Mouse (Mus musculus) lung, embryonic 16.5 days (tissue): Measurements from ENCODE around the gene Smyd4. TPM values are rescaled to one million over a fixed set of nuclear protein-coding genes. Genes with fewer than 3 reads are reported as not detected.

ENCODE experiments used
- ATAC-seq: fragments of 200-750 bp; cut with Nextera tagmentation; 2 replicates; pipeline ENCODE4 v1.8.0; 2017; ENCODE audit warnings: low read depth, mild to moderate bottlenecking, moderate library complexity
- H3K27ac ChIP-seq: fragments of 300-500 bp; sonication (generic); 2 replicates; pipeline ENCODE4 v1.5.1; 2014; ENCODE audit warnings: mild to moderate bottlenecking, control low read depth, low read length
- H3K27me3 ChIP-seq: fragments of 300-500 bp; sonication (generic); 2 replicates; pipeline ENCODE4 v1.6.1; 2014; ENCODE audit warnings: low read depth, low read length, mixed read lengths; ENCODE audit not compliant: control insufficient read depth, insufficient read depth
- H3K36me3 ChIP-seq: fragments of 300-500 bp; sonication (generic); 2 replicates; pipeline ENCODE4 v1.6.1; 2014; ENCODE audit warnings: low read length; ENCODE audit not compliant: control insufficient read depth, insufficient read depth
- H3K4me1 ChIP-seq: fragments of 300-500 bp; sonication (generic); replicated peaks from 2 replicates; pipeline ENCODE4 v1.6.1; 2014; ENCODE audit warnings: low read length, mixed read lengths; ENCODE audit not compliant: control insufficient read depth, insufficient read depth
- H3K4me2 ChIP-seq: fragments of 300-500 bp; sonication (generic); 2 replicates; pipeline ENCODE4 v1.6.1; 2014; ENCODE audit warnings: low read depth, low read length, control low read depth
- H3K4me3 ChIP-seq: fragments of 300-500 bp; sonication (generic); 2 replicates; pipeline ENCODE4 v1.5.1; 2014; ENCODE audit warnings: mild to moderate bottlenecking, low read length, control low read depth
- H3K9ac ChIP-seq: fragments of 300-500 bp; sonication (generic); 2 replicates; pipeline ENCODE4 v1.6.1; 2014; ENCODE audit warnings: low read length, control low read depth
- H3K9me3 ChIP-seq: fragments of 300-500 bp; sonication (generic); 2 replicates; pipeline ENCODE4 v1.6.1; 2016; ENCODE audit warnings: low read length; ENCODE audit not compliant: control insufficient read depth
- WGBS: fragments of 180-500 bp; shearing (Covaris S2); extraction: QIAGEN DNeasy Blood & Tissue Kit; methylation state at CpG from one replicate; pipeline ENCODE4 v1.1.7; 2014; 5-methylcytosine and 5-hydroxymethylcytosine counted together
- microRNA-seq: library from miRNA; unstranded; fragments of <30 nt; microRNA quantifications from one replicate; pipeline ENCODE4, GENCODE M21; 2016
- polyA plus RNA-seq: library from polyadenylated mRNA; unstranded; fragments of >200 nt; fragmentation: Nextera tagmentation; extraction: Ambion mirVana; gene quantifications from 2 replicates; pipeline ENCODE4 v1.2.1, GENCODE M21; 2015

The Smyd4 gene
- polyA plus RNA-seq, 1 experiment from 2014 or later = 16.9 TPM

DNA sequence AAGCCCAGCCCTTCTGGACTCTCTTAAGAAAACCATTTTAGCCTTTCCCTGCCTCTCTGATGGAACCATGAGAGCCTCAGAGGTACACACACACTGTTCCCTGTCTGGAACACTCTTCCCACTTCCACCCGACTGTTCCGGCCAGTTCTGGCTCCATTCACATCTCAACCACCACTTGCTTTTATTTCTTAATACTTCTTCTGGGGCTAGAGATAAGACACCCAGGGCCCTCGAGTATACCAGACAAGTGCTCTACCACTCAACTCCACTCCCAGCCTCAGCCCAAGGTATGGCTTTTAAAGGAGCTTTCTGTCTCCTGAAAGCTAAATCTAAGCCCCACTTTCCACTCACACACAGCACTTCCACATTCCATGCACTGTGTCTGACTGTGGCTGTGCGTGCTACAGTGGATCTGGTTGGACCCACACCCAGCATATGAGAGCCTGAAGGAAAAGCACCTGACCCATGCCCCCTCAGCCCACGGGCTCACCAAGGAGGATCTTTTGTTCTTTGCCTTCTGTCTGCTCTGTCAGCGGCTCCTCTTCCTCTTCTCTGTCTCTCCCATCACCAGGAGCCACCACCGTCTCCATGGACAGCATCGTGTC lies 102.2 kb downstream of the Smyd4 start:
- 67% methylated on average over 8 of the region's 8 CpGs for WGBS
- ATAC-seq = no peak; the same call in 1 of the 2 replicates
- H3K9me3 ChIP-seq = no peaks in the 10 kb centered on the region
- no peak overlapping the region for H3K27ac ChIP-seq
- no peak overlapping the region for H3K4me3 ChIP-seq
- H3K27me3 ChIP-seq = no peaks in the 10 kb centered on the region
- no peak overlapping the region for H3K4me2 ChIP-seq
- H3K9ac ChIP-seq = no peak overlapping the region
- peaks cover 16% of the 10 kb centered on the region for H3K4me1 ChIP-seq
- H3K36me3 ChIP-seq = peaks cover 5% of the 10 kb centered on the region; the same call in 1 of the 2 replicates

GRCm38 (mm10) chr11:75450936-75451335 lies 102.7 kb downstream of the Smyd4 start:
- Histone ChIP-seq H3K36me3 (peaks cover 5% of the 10 kb centered on the region; the same call in 1 of the 2 replicates), H3K27ac (no peak overlapping the region), H3K9me3 (no peaks in the 10 kb centered on the region), H3K4me1 (peaks cover 16% of the 10 kb centered on the region), H3K4me3 (no peak overlapping the region), H3K27me3 (no peaks in the 10 kb centered on the region), H3K4me2 (no peak overlapping the region), H3K9ac (no peak overlapping the region)
- 82% methylated on average over 15 of the region's 15 CpGs for WGBS
- ATAC-seq = no peak

- ATAC-seq = no peak
- H3K9me3 ChIP-seq = no peaks in the 10 kb centered on the region
- WGBS = 88% methylated on average over 8 of the region's 8 CpGs
Measured at GRCm38 (mm10) chr11:75452081-75452480, 103.8 kb downstream of the Smyd4 start.

DNA sequence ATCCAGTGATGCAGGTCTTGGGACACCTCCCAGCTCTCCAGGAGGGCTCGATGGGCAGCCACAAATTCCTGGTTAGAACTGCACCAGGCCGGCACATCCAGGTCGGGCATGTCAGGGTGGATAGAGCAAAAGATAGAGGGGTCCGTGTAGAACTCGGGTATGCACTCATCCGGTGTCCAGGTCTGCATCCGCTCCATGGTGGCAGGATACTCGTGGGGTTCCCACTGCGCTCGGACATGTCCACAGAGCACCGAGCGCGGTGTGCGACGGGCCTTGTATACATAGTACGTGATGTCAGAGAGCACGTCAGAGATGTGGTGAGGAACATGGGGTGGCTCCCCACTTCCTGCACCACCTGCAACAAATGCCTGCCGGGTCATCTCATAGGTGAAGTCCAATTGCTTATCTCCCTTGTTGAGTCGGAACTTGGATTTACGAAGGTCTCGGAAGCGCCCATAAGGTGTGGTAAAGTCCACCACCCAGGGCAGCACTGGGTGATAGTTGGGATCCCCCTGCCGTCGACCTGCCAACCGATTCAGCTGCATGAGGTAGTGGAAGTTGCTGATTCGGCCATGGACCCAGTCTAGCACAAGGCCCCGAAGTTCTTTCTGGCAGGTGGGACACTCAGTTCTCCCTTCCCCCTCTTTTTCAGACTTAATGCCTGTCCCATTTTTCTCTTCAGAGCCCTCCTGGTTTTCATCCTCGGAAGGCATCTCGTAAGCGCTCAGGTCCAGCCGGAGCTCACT lies 104.8 kb downstream of the Smyd4 start:
- Histone ChIP-seq H3K4me3 (no peak overlapping the region), H3K9me3 (no peaks in the 10 kb centered on the region), H3K4me1 (peaks cover 16% of the 10 kb centered on the region), H3K27ac (no peak overlapping the region), H3K27me3 (no peaks in the 10 kb centered on the region), H3K36me3 (peaks cover 5% of the 10 kb centered on the region; the same call in 1 of the 2 replicates), H3K4me2 (peak overlapping the region; percentile 99; the same call in 1 of the 2 replicates), H3K9ac (no peak overlapping the region; the same call in 1 of the 2 replicates)
- no peak for ATAC-seq
- WGBS = 92% methylated on average over 31 of the region's 31 CpGs

More at GRCm38 (mm10) chr11:75452081-75452480, 103.8 kb downstream of the Smyd4 start:
- H3K36me3 ChIP-seq = peaks cover 5% of the 10 kb centered on the region; the same call in 1 of the 2 replicates
- no peak overlapping the region for H3K4me3 ChIP-seq
- peaks cover 16% of the 10 kb centered on the region for H3K4me1 ChIP-seq
- H3K27ac ChIP-seq = no peak overlapping the region
- no peak overlapping the region for H3K4me2 ChIP-seq
- no peaks in the 10 kb centered on the region for H3K27me3 ChIP-seq
- H3K9ac ChIP-seq = no peak overlapping the region

DNA sequence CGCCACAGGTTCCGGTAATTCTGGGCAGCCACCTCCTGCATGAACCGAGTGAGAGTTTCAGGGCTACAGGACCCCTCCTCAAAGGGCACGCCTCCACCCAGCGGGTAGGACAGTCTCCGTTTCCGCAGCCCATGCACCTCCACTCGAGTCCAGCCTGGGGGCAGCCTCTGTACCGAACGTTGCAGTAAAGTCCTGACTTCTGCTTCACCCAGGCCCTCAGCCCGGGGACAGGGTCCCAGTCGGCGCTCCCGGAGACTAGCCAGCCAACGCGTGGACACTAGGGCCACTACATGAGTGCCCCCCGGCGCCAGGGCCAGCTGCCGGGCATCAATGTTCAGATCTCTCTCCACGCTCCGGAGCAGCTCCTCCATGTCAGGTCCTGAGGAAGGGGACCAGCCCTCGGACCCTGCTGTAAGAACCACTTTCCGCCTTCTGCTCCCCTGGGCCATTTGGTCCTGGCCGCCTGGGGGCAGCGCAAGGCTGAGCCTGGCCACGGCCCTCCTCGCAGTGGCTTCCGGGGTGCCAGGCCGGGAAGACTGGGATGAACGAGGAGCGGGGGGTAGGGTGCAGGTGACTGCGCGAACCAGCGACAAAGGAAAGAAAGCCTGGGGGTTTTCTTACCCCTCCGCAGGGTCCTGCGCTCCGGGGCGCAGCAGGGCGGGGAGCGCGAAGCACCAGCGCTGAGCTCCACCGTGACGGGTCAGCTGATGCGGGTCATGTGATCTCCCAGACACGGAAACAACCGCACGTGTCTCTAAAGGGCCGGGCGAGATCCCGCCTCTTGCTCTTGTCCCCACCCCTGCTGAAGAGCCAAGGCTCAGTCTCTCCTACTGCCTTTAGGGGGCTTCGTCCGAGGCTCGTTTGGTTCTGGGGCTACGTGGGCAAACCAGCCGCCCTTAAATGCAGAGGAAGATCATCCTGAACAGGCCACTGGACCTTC lies 106.0 kb downstream of the Smyd4 start, which contains the start of gene Wdr81:
Wdr81 (minus strand) TSS at position 727 of the 940 bp plus-strand sequence.
- Histone ChIP-seq H3K9ac (peak within 1 kb of the TSS; percentile 73), H3K36me3 (no peaks in the 10 kb centered on the region), H3K4me2 (peak within 1 kb of the TSS; percentile 99), H3K4me3 (peak within 1 kb of the TSS; percentile 66), H3K9me3 (no peaks in the 10 kb centered on the region), H3K27ac (peak within 1 kb of the TSS; percentile 67), H3K27me3 (no peaks in the 10 kb centered on the region), H3K4me1 (peaks cover 17% of the 10 kb centered on the region)
- WGBS = 1% methylated on average over 56 of the region's 56 CpGs
- ATAC-seq = peak; percentile 95

Small RNA genes within 50 kb of the gene (microRNA-seq; reads per million reads assigned to microRNA genes)
- not detected for gene Gm47300

Other genes starting within 250 kb of the Smyd4 start
- gene Hic1, start 178.9 kb upstream of the Smyd4 start, polyA plus RNA-seq = 8.4 and 8.5 TPM in 2 replicates
- gene Ovca2, start 169.6 kb upstream of the Smyd4 start, polyA plus RNA-seq = 24.0 and 24.2 TPM in 2 replicates
- gene Dph1, start 157.2 kb upstream of the Smyd4 start, polyA plus RNA-seq = 17.1 and 17.9 TPM in 2 replicates
- 2.0 and 2.9 TPM in 2 replicates for gene Rtn4rl1, start 154.7 kb upstream of the Smyd4 start, polyA plus RNA-seq
- 172 and 191 TPM in 2 replicates for gene Rpa1, start 109 bp upstream of the Smyd4 start, polyA plus RNA-seq
- 61.3 and 67.5 TPM in 2 replicates for gene Serpinf1, start 74.3 kb downstream of the Smyd4 start, polyA plus RNA-seq
- 0.95 and 9.2 TPM in 2 replicates for gene Serpinf2, start 91.2 kb downstream of the Smyd4 start, polyA plus RNA-seq
- 5.3 and 5.9 TPM in 2 replicates for gene Wdr81, start 106.3 kb downstream of the Smyd4 start, polyA plus RNA-seq
- gene Tlcd2, start 113.3 kb downstream of the Smyd4 start, polyA plus RNA-seq = 16.7 and 17.1 TPM in 2 replicates
- 46.0 and 47.6 TPM in 2 replicates for gene Prpf8, start 138.4 kb downstream of the Smyd4 start, polyA plus RNA-seq
- 0.83 and 0.89 TPM in 2 replicates for gene Rilp, start 161.7 kb downstream of the Smyd4 start, polyA plus RNA-seq
- gene Scarf1, start 165.1 kb downstream of the Smyd4 start, polyA plus RNA-seq = 16.4 and 17.7 TPM in 2 replicates
- 7.2 and 7.4 TPM in 2 replicates for gene Slc43a2, start 183.3 kb downstream of the Smyd4 start, polyA plus RNA-seq
- gene Pitpna, start 239.7 kb downstream of the Smyd4 start, polyA plus RNA-seq = 63.7 and 63.8 TPM in 2 replicates